Mouse (Mus musculus) heart, postnatal 4 days (tissue): ENCODE measurements at regions not wholly inside any gene's neighbourhood (a gene's known extent, or its start where the extent isn't known, plus 50 kb on each side); places are given as distances from the start of the nearest gene placed in this dataset.
A peak's percentile ranks its signal among the peaks of the same experiment; 100 is the strongest.

Experiments
- DNase-seq: peaks from one replicate; pipeline ENCODE4 v3.0.0; 2021
- microRNA-seq, 2 experiments: library from miRNA; unstranded; fragments of <30 nt; microRNA quantifications; one replicate each; pipeline ENCODE4 v1.2.0; 2021 to 2022

DNA sequence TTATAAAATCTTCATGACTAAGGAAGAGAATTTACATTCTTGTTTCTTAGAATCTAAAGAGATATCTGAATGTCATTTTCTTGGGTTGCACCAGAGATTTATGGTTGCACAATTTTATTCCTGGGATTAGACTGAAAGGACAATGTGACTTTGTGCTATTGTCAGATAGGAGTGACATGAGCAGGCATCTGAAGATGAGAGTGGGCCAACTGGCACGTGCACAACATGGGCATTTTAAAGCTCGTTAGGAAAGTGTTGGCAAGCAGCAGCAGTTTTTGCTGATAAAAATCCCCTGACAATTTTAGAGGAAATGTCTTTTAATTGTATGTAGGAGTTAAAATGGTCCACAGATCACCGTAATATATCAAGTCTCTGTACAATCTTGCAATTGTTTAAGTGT is 178.9 kb upstream of the Tecrl start:
- no peak for DNase-seq

- DNase-seq, result no peak
These were observed 163.7 kb upstream of the Tecrl start for GRCm38 (mm10) chr5:83518661-83519060.

- DNase-seq, result peak; percentile 33
These were observed 129.1 kb upstream of the Tecrl start for GRCm38 (mm10) chr5:83484135-83484534.

GRCm38 (mm10) chr5:83440259-83440658 is 85.3 kb upstream of the Tecrl start:
- peak; percentile 62 for DNase-seq

GRCm38 (mm10) chr5:83436510-83436909 is 81.5 kb upstream of the Tecrl start:
- DNase-seq, result no peak

DNA sequence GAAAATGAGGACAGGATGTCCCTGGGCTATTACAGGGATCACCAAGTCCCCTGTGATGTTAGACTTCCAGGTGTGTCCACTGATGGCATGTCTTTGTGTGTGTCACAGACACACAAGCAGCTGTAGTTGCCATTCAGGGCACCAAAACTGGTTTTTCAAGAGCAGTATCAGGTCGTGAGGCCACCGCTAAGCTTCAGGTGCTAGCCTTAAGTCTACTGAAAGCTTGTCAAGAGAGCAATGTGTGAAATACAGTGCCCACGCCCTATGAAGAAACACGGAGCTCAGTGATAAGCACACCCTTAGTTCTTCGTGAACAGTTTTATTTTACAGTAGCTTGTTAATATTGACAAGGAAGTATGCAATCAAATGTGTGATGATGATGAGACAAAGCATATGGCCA is 66.7 kb upstream of the Tecrl start:
- DNase-seq, result no peak

- no peak for DNase-seq
These were observed 55.2 kb upstream of the Tecrl start for GRCm38 (mm10) chr5:83410221-83410620.

DNA sequence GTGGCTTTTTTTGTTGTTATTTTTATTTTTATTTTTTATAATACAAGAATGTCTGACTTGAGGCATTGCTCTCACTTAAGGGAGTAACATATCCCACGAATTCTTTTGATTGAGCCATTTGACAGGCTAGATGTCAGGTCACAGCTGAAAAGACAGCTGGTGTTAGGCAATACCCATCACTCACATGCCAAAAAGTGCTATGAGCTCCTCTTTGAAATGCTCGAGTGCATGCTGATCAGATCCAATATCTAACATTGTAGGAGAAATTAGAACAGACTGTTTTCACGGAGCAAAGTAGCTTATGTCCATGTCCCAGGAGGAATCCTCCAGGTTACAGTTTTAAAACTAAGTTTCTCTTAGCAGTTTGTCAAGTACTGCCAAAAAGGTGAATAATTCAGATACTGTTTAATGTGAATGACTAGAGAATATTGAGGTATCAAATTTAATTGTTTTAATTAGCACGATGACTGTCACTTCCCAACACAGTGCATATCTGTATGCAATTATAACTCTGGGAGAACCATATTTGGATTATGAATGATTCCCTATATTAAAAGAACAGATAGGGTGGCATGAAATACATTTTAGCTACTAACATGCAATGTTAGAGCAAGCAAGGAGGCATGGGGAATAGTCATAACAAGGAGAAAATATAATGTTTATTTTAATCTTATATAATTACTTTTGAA is 50.4 kb upstream of the Tecrl start:
- DNase-seq, result no peak

Small RNAs in the stretch of these regions (microRNA-seq; reads per million reads assigned to microRNA genes)
- 0 reads per million in 2 experiments for gene Gm44303
